Mouse (Mus musculus) heart, embryonic 16.5 days (tissue): ENCODE measurements around the gene Nlrp6. TPM values are rescaled to one million over a fixed set of nuclear protein-coding genes. Genes with fewer than 3 reads are reported as not detected.
A peak's percentile ranks its signal among the peaks of the same experiment; 100 is the strongest.

ENCODE experiments used
- ATAC-seq: fragments of 200-750 bp; cut with Nextera tagmentation; replicated peaks from 2 replicates; pipeline ENCODE4 v1.8.0; 2017; ENCODE audit warnings: moderate number of reproducible peaks; ENCODE audit not compliant: insufficient read depth, low FRiP score; ENCODE audit errors: extremely low read depth
- H3K27ac ChIP-seq: fragments of 300-500 bp; sonication (generic); 2 replicates; pipeline ENCODE4 v1.5.1; 2014; ENCODE audit warnings: mild to moderate bottlenecking, low read length, control low read depth, moderate library complexity
- H3K27me3 ChIP-seq: fragments of 300-500 bp; sonication (generic); 2 replicates; pipeline ENCODE4 v1.6.1; 2014; ENCODE audit warnings: low read length, mixed read lengths; ENCODE audit not compliant: control insufficient read depth, insufficient read depth
- H3K36me3 ChIP-seq: fragments of 300-500 bp; sonication (generic); 2 replicates; pipeline ENCODE4 v1.6.1; 2014; ENCODE audit not compliant: control insufficient read depth, insufficient read depth
- H3K4me1 ChIP-seq: fragments of 300-500 bp; sonication (generic); 2 replicates; pipeline ENCODE4 v1.6.1; 2014; ENCODE audit warnings: low read length, mixed read lengths; ENCODE audit not compliant: control insufficient read depth, insufficient read depth
- H3K4me2 ChIP-seq: fragments of 300-500 bp; sonication (generic); 2 replicates; pipeline ENCODE4 v1.6.1; 2014; ENCODE audit warnings: low read depth, mild to moderate bottlenecking, control low read depth, low read length
- H3K4me3 ChIP-seq: fragments of 300-500 bp; sonication (generic); 2 replicates; pipeline ENCODE4 v1.5.1; 2014; ENCODE audit warnings: mild to moderate bottlenecking, control low read depth, low read length
- H3K9ac ChIP-seq: fragments of 300-500 bp; sonication (generic); 2 replicates; pipeline ENCODE4 v1.6.1; 2014; ENCODE audit warnings: low read length, control low read depth
- H3K9me3 ChIP-seq: fragments of 300-500 bp; sonication (generic); replicated peaks from 2 replicates; pipeline ENCODE4 v1.6.1; 2016; ENCODE audit warnings: low read length; ENCODE audit not compliant: control insufficient read depth
- WGBS: fragments of 180-500 bp; shearing (Covaris S2); extraction: QIAGEN DNeasy Blood & Tissue Kit; methylation state at CpG from one replicate; pipeline ENCODE4 v1.1.7; 2014; 5-methylcytosine and 5-hydroxymethylcytosine counted together
- polyA plus RNA-seq: library from polyadenylated mRNA; unstranded; fragments of >200 nt; fragmentation: Nextera tagmentation; extraction: Ambion mirVana; gene quantifications from 2 replicates; pipeline ENCODE4 v1.2.1, GENCODE M21; 2015

Gene Nlrp6
- polyA plus RNA-seq: 0.82 and 1.6 TPM in 2 replicates

GRCm38 (mm10) chr7:140920418-140921029, at the start of gene Nlrp6:
TSS of gene Nlrp6 (plus strand) at chr7:140920902.
- Histone ChIP-seq H3K27me3 (peaks cover 63% of the 10 kb centered on the region), H3K4me3 (no peak within 1 kb of the TSS), H3K9ac (no peak within 1 kb of the TSS), H3K4me1 (peaks cover 9% of the 10 kb centered on the region), H3K9me3 (no peaks in the 10 kb centered on the region), H3K4me2 (no peak within 1 kb of the TSS), H3K27ac (no peak within 1 kb of the TSS), H3K36me3 (no peaks in the 10 kb centered on the region)
- no peak for ATAC-seq
- 66% methylated on average over 8 of the region's 8 CpGs for whole genome bisulfite sequencing

DNA sequence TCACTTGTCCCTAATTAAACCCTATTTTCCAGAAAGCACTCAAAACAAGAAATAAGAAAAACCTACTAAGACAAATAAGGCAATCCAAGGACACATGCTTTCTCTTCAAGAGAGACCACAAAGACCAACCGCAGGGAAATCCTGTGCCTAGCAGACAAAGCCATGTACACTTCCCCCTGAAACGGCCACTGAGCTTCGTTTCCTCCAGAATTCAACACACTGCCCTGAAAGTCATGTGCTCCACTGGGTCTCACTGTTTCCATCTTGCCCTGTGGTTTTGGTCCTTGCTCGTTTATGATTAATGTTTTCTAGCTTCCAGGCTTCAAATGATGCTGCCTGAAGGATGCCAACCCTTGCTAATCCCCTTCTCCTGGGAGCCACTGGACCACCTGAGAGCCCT, 46.5 kb upstream of the Nlrp6 start:
- Histone ChIP-seq H3K4me2 (no peak overlapping the region), H3K9ac (no peak overlapping the region), H3K27ac (no peak overlapping the region), H3K4me1 (no peaks in the 10 kb centered on the region), H3K36me3 (peaks cover 24% of the 10 kb centered on the region), H3K9me3 (no peaks in the 10 kb centered on the region), H3K4me3 (no peak overlapping the region), H3K27me3 (no peaks in the 10 kb centered on the region)
- 86% methylated on average over 4 of the region's 4 CpGs for WGBS
- no peak for ATAC-seq

DNA sequence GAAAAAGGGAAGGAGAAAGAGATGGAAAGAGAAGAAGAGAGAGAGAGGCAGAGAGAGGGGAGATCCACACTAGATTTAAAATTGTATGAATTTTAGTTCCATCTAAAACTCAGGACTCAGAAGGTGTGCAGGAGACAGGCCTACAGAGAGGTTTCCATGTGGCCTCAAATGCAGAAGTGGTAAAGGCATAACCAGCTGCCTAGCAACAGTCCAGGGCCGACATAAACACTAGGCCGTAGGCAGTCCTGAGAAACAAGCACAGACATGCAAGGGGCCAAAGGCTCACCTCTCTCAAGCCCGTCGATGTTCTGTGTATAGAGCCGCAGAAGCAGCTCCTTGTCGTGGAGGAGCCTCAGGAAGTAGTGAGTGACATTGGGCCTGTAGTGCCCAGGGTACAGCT, 43.3 kb upstream of the Nlrp6 start:
- Histone ChIP-seq H3K36me3 (peaks cover 21% of the 10 kb centered on the region), H3K9ac (no peak overlapping the region), H3K4me2 (no peak overlapping the region), H3K4me1 (peaks cover 11% of the 10 kb centered on the region; the same call in 1 of the 2 replicates), H3K4me3 (no peak overlapping the region), H3K9me3 (no peaks in the 10 kb centered on the region), H3K27me3 (no peaks in the 10 kb centered on the region), H3K27ac (no peak overlapping the region)
- ATAC-seq: no peak
- 76% methylated on average over 6 of the region's 6 CpGs for WGBS

GRCm38 (mm10) chr7:140879355-140879754, 41.3 kb upstream of the Nlrp6 start:
- Histone ChIP-seq H3K4me1 (peaks cover 16% of the 10 kb centered on the region), H3K4me2 (peak overlapping the region; percentile 17; the same call in 1 of the 2 replicates), H3K27me3 (no peaks in the 10 kb centered on the region), H3K9me3 (no peaks in the 10 kb centered on the region), H3K4me3 (no peak overlapping the region), H3K36me3 (peaks cover 20% of the 10 kb centered on the region), H3K9ac (no peak overlapping the region), H3K27ac (no peak overlapping the region)
- no peak for ATAC-seq
- 74% methylated on average over 7 of the region's 7 CpGs for WGBS

GRCm38 (mm10) chr7:140880419-140880818, 40.3 kb upstream of the Nlrp6 start:
- WGBS: 73% methylated on average over 3 of the region's 3 CpGs
- H3K4me2 ChIP-seq: peak overlapping the region; percentile 73
- peak overlapping the region; percentile 20; the same call in 1 of the 2 replicates for H3K27ac ChIP-seq
- no peaks in the 10 kb centered on the region for H3K27me3 ChIP-seq
- peaks cover 16% of the 10 kb centered on the region for H3K4me1 ChIP-seq
- peaks cover 13% of the 10 kb centered on the region for H3K36me3 ChIP-seq
- H3K9ac ChIP-seq: peak overlapping the region; percentile 88
- peak overlapping the region; percentile 97 for H3K4me3 ChIP-seq
- H3K9me3 ChIP-seq: no peaks in the 10 kb centered on the region
- no peak for ATAC-seq

DNA sequence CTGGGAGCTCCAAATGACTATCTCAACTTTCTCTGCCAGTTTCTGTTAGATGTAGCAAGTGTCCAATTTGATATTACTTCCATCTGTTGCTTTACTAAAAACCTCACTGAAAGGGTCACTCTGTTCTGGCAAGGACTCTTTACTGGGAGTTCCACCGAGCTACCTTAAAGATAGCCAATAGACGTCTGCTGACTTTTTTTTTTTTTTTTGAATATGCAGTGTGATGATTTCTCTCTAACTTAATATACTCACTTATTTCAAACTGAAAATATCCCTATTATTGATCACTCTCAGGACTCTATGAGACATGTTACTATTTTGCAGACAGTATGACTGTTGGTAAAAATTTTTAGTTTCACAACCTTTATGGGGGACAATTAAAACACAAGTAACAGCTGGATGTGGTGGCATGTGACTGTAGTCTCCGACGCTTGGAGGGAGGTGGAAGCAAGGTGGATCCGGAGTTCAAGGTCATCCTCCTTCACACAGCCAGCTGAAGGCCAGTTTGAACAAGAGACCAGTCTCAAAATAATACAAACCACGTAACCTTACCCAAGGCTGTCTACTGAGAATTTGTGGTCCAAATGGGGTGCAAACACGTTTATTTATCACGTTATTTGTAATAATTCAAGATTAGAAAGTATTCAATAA, 39.7 kb upstream of the Nlrp6 start:
- peaks cover 9% of the 10 kb centered on the region for H3K36me3 ChIP-seq
- H3K9me3 ChIP-seq: no peaks in the 10 kb centered on the region
- H3K4me2 ChIP-seq: peak overlapping the region; percentile 73
- H3K27me3 ChIP-seq: no peaks in the 10 kb centered on the region
- peak overlapping the region; percentile 88 for H3K9ac ChIP-seq
- ATAC-seq: no peak
- peak overlapping the region; percentile 92 for H3K27ac ChIP-seq
- H3K4me1 ChIP-seq: peaks cover 16% of the 10 kb centered on the region
- 6% methylated on average over 8 of the region's 8 CpGs for WGBS
- H3K4me3 ChIP-seq: peak overlapping the region; percentile 97

DNA sequence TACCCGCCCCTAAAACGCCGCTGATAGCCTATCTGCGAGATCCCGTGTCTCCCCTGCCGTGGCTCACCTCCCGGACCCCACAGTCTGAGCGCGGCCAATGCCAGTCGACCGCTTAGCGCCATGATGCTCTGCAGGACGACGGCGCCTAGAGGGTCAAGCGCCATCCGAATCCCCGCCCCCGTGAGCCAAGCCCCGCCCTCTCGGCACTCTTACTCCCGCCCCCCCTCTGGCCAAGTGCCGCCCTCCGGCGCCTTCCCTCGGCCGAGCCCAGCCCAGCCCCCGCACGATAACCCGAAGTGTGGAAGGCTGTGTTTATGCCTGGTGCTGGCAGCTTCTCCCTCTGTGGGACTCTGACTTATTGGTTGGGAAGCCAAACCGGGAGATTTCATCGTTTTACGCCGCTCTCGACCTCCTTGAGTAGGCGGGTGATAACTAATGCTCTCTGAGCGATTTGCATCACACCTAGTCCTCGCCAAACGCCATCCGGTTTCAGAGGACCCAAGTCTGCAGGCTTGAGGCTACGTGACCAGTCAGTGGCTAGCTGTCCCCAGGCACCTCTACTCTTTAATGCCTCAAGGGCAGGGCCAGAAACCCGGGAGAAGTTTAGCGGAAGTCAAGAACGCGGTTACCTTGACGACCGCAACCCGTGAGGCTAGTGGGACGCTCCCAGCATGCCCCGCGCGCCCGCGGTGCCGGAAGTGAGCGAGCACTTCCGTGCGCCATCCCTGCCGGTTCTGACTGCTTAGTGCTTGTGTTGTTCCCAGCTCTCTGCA, 38.8 kb upstream of the Nlrp6 start, which contains the start of the genes Psmd13 and Sirt3:
TSS of gene Psmd13 (plus strand) at position 273 of the 773 bp plus-strand sequence.
TSS of gene Sirt3 (minus strand) at position 614 of the 773 bp plus-strand sequence.
- no peaks in the 10 kb centered on the region for H3K9me3 ChIP-seq
- H3K36me3 ChIP-seq: peaks cover 9% of the 10 kb centered on the region
- peak within 1 kb of the TSS; percentile 97 for H3K4me3 ChIP-seq
- under 1% methylated on average over 59 of the region's 59 CpGs for WGBS
- H3K9ac ChIP-seq: peak within 1 kb of the TSS; percentile 88
- ATAC-seq: peak; percentile 97
- no peaks in the 10 kb centered on the region for H3K27me3 ChIP-seq
- H3K4me2 ChIP-seq: peak within 1 kb of the TSS; percentile 73
- H3K27ac ChIP-seq: peak within 1 kb of the TSS; percentile 92
- H3K4me1 ChIP-seq: peaks cover 16% of the 10 kb centered on the region

- peak overlapping the region; percentile 92 for H3K27ac ChIP-seq
Measured at GRCm38 (mm10) chr7:140882469-140882803, 38.3 kb upstream of the Nlrp6 start.

More at GRCm38 (mm10) chr7:140882469-140882803, 38.3 kb upstream of the Nlrp6 start:
- Histone ChIP-seq H3K4me3 (peak overlapping the region; percentile 97), H3K4me1 (peaks cover 16% of the 10 kb centered on the region), H3K27me3 (no peaks in the 10 kb centered on the region), H3K4me2 (peak overlapping the region; percentile 73), H3K9ac (peak overlapping the region; percentile 88), H3K36me3 (peaks cover 14% of the 10 kb centered on the region), H3K9me3 (no peaks in the 10 kb centered on the region)
- 1% methylated on average over 12 of the region's 12 CpGs for WGBS
- no peak; the same call in 1 of the 2 replicates for ATAC-seq
